Mouse (Mus musculus) midbrain, embryonic 14.5 days (tissue): ENCODE measurements at regions not wholly inside any gene's neighbourhood (a gene's known extent, or its start where the extent isn't known, plus 50 kb on each side); places are given as distances from the start of the nearest gene placed in this dataset.

ENCODE experiments used
- ATAC-seq: fragments of 200-750 bp; cut with Nextera tagmentation; 2 replicates; pipeline ENCODE4 v1.8.0; 2017; ENCODE audit warnings: moderate number of reproducible peaks, moderate library complexity; ENCODE audit not compliant: low FRiP score, low TSS enrichment
- DNase-seq: peaks from one replicate; pipeline ENCODE4 v3.0.0-alpha.2; 2015
- H3K27ac ChIP-seq: fragments of 300-500 bp; sonication (generic); replicated peaks from 2 replicates; pipeline ENCODE4 v1.5.1; 2014; ENCODE audit warnings: mild to moderate bottlenecking, low read depth, low read length, moderate library complexity
- H3K27me3 ChIP-seq: fragments of 300-500 bp; sonication (generic); 2 replicates; pipeline ENCODE4 v1.6.1; 2014; ENCODE audit warnings: low read length, control low read depth, mixed read lengths; ENCODE audit not compliant: control insufficient read depth, insufficient read depth
- H3K36me3 ChIP-seq: fragments of 300-500 bp; sonication (generic); 2 replicates; pipeline ENCODE4 v1.6.1; 2014; ENCODE audit warnings: low read length, control low read depth; ENCODE audit not compliant: control insufficient read depth, insufficient read depth
- H3K4me1 ChIP-seq: fragments of 300-500 bp; sonication (generic); 2 replicates; pipeline ENCODE4 v1.6.1; 2014; ENCODE audit warnings: mild to moderate bottlenecking, antibody characterized with exemption, low read length, control low read depth; ENCODE audit not compliant: control insufficient read depth, insufficient read depth
- H3K4me2 ChIP-seq: fragments of 300-500 bp; sonication (generic); 2 replicates; pipeline ENCODE4 v1.6.1; 2014; ENCODE audit warnings: mild to moderate bottlenecking, low read length, moderate library complexity
- H3K4me3 ChIP-seq: fragments of 300-500 bp; sonication (generic); replicated peaks from 2 replicates; pipeline ENCODE4 v1.5.1; 2014; ENCODE audit warnings: low read depth, low read length
- H3K9ac ChIP-seq: fragments of 300-500 bp; sonication (generic); replicated peaks from 2 replicates; pipeline ENCODE4 v1.6.1; 2014; ENCODE audit warnings: mild to moderate bottlenecking, low read length, moderate library complexity
- H3K9me3 ChIP-seq: fragments of 300-500 bp; sonication (generic); 2 replicates; pipeline ENCODE4 v1.6.1; 2016; ENCODE audit warnings: low read length, control low read depth, mixed read lengths; ENCODE audit not compliant: control insufficient read depth
- WGBS: fragments of 180-500 bp; shearing (Covaris S2); extraction: QIAGEN DNeasy Blood & Tissue Kit; methylation state at CpG from one replicate; pipeline ENCODE4 v1.1.7; 2014; 5-methylcytosine and 5-hydroxymethylcytosine counted together

GRCm38 (mm10) chr3:130879463-130879862, 149.3 kb upstream of the Rpl34 start:
- Histone ChIP-seq H3K27ac (no peak overlapping the region), H3K27me3 (no peaks in the 10 kb centered on the region), H3K36me3 (no peaks in the 10 kb centered on the region), H3K9me3 (no peaks in the 10 kb centered on the region), H3K9ac (no peak overlapping the region), H3K4me1 (no peaks in the 10 kb centered on the region), H3K4me3 (no peak overlapping the region), H3K4me2 (no peak overlapping the region)
- no peak for DNase-seq
- WGBS = 88% methylated on average over 8 of the region's 8 CpGs
- ATAC-seq = no peak

GRCm38 (mm10) chr3:130878834-130879233, 148.6 kb upstream of the Rpl34 start:
- no peak for DNase-seq
- Histone ChIP-seq H3K4me3 (no peak overlapping the region), H3K4me1 (no peaks in the 10 kb centered on the region), H3K27me3 (no peaks in the 10 kb centered on the region), H3K9me3 (no peaks in the 10 kb centered on the region), H3K4me2 (no peak overlapping the region), H3K36me3 (no peaks in the 10 kb centered on the region), H3K27ac (no peak overlapping the region), H3K9ac (no peak overlapping the region)
- no peak for ATAC-seq
- 89% methylated on average over 7 of the region's 7 CpGs for WGBS

GRCm38 (mm10) chr3:130877981-130878380, 147.8 kb upstream of the Rpl34 start:
- 95% methylated on average over 5 of the region's 5 CpGs for WGBS
- H3K36me3 ChIP-seq = no peaks in the 10 kb centered on the region

GRCm38 (mm10) chr3:130873745-130874144, 143.5 kb upstream of the Rpl34 start:
- H3K4me3 ChIP-seq = no peak overlapping the region
- 91% methylated on average over 11 of the region's 11 CpGs for WGBS
- no peaks in the 10 kb centered on the region for H3K9me3 ChIP-seq
- no peak overlapping the region for H3K4me2 ChIP-seq
- ATAC-seq = no peak
- DNase-seq = no peak
- H3K27ac ChIP-seq = no peak overlapping the region
- H3K27me3 ChIP-seq = no peaks in the 10 kb centered on the region
- no peaks in the 10 kb centered on the region for H3K36me3 ChIP-seq
- no peaks in the 10 kb centered on the region for H3K4me1 ChIP-seq
- no peak overlapping the region for H3K9ac ChIP-seq

More at GRCm38 (mm10) chr3:130877981-130878380, 147.8 kb upstream of the Rpl34 start:
- DNase-seq (no peak), ATAC-seq (no peak)
- no peaks in the 10 kb centered on the region for H3K4me1 ChIP-seq
- H3K4me2 ChIP-seq = no peak overlapping the region
- no peak overlapping the region for H3K27ac ChIP-seq
- no peak overlapping the region for H3K4me3 ChIP-seq
- H3K9me3 ChIP-seq = no peaks in the 10 kb centered on the region
- H3K27me3 ChIP-seq = no peaks in the 10 kb centered on the region
- H3K9ac ChIP-seq = no peak overlapping the region

- Histone ChIP-seq H3K4me1 (0 out of 2 replicates have a peak, but pooled peaks cover 3% of the 10 kb centered on the region), H3K4me3 (no peak overlapping the region), H3K4me2 (no peak overlapping the region), H3K9me3 (no peaks in the 10 kb centered on the region), H3K9ac (no peak overlapping the region), H3K27me3 (no peaks in the 10 kb centered on the region), H3K36me3 (no peaks in the 10 kb centered on the region), H3K27ac (no peak overlapping the region)
- ATAC-seq = no peak
- DNase-seq = no peak
- 80% methylated on average over 19 of the region's 19 CpGs for WGBS
These were observed 136.9 kb upstream of the Rpl34 start for GRCm38 (mm10) chr3:130866952-130867632.

- no peaks in the 10 kb centered on the region for H3K27me3 ChIP-seq
- H3K4me1 ChIP-seq = 0 out of 2 replicates have a peak, but pooled peaks cover 3% of the 10 kb centered on the region
- no peaks in the 10 kb centered on the region for H3K9me3 ChIP-seq
- no peak overlapping the region for H3K4me3 ChIP-seq
- ATAC-seq = no peak
- WGBS = 81% methylated on average over 1 of the region's 1 CpGs
- no peak overlapping the region for H3K27ac ChIP-seq
- no peak overlapping the region for H3K9ac ChIP-seq
- H3K4me2 ChIP-seq = no peak overlapping the region
- no peaks in the 10 kb centered on the region for H3K36me3 ChIP-seq
- DNase-seq = no peak
These were observed 134.6 kb upstream of the Rpl34 start for GRCm38 (mm10) chr3:130864783-130865182.

GRCm38 (mm10) chr3:130863376-130863775, 133.2 kb upstream of the Rpl34 start:
- DNase-seq (no peak), ATAC-seq (no peak)
- Histone ChIP-seq H3K4me1 (0 out of 2 replicates have a peak, but pooled peaks cover 3% of the 10 kb centered on the region), H3K4me3 (no peak overlapping the region), H3K9ac (no peak overlapping the region), H3K9me3 (no peaks in the 10 kb centered on the region), H3K4me2 (no peak overlapping the region), H3K27ac (no peak overlapping the region), H3K27me3 (no peaks in the 10 kb centered on the region), H3K36me3 (no peaks in the 10 kb centered on the region)
- 95% methylated on average over 5 of the region's 5 CpGs for WGBS

GRCm38 (mm10) chr3:130860315-130860714, 130.1 kb upstream of the Rpl34 start:
- no peak for ATAC-seq
- H3K4me3 ChIP-seq = no peak overlapping the region
- DNase-seq = no peak
- 88% methylated on average over 5 of the region's 5 CpGs for WGBS
- no peaks in the 10 kb centered on the region for H3K36me3 ChIP-seq
- H3K27me3 ChIP-seq = no peaks in the 10 kb centered on the region
- H3K27ac ChIP-seq = no peak overlapping the region
- no peak overlapping the region for H3K9ac ChIP-seq
- H3K4me1 ChIP-seq = no peaks in the 10 kb centered on the region
- H3K4me2 ChIP-seq = no peak overlapping the region
- no peaks in the 10 kb centered on the region for H3K9me3 ChIP-seq

- H3K27me3 ChIP-seq = no peaks in the 10 kb centered on the region
- no peaks in the 10 kb centered on the region for H3K36me3 ChIP-seq
- ATAC-seq (no peak), DNase-seq (no peak)
- no peaks in the 10 kb centered on the region for H3K9me3 ChIP-seq
- 89% methylated on average over 9 of the region's 9 CpGs for WGBS
- H3K9ac ChIP-seq = no peak overlapping the region
- no peak overlapping the region for H3K4me3 ChIP-seq
- no peak overlapping the region for H3K27ac ChIP-seq
- H3K4me2 ChIP-seq = no peak overlapping the region
- H3K4me1 ChIP-seq = no peaks in the 10 kb centered on the region
These were observed 123.7 kb upstream of the Rpl34 start for GRCm38 (mm10) chr3:130853866-130854265.
